Mouse (Mus musculus): ENCODE measurements around the gene Frmd4a. TPM values are rescaled to one million over a fixed set of nuclear protein-coding genes. Genes with fewer than 3 reads are reported as not detected.

The Frmd4a gene
- polyA plus RNA-seq, 1 experiment from 2014 or later, result 3.8 TPM

DNA sequence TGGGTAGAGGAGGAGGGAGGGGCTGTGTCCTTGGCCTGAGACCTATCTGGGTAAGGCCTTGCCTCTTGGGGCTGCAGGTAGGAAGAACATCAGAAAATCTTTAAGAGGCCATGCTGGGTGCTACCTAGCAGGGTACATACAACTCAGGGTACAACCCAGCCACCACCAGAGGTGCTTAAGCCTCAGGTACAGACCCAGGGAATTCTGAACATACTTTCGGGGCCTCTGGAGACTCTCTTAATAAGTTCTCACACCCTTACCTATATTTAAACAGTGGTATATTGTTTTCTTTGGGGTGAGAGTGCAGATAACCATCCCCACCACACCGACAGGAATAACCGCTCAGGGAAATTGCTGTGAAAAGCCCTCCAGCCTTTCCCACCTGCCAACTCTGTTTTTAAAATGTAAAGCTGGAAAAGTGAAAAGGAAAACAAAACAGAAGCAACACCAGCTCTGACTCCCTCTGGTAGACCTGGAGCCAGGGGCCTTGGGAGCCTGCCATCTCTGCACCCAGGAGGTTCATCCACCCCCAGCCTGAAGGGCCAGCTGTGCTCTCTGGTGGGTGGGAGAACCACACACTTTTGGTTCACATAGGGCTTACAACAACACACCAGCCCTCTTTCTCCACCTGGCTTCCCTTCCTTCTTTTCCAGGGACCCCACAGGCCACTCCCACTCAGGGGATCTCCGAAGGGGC, 548.9 kb downstream of the Frmd4a start:
- Histone ChIP-seq H3K9me3 (ENCODE audit: control insufficient read depth, low read length) (no peaks in the 10 kb centered on the region), H3K36me3 (ENCODE audit: control insufficient read depth, insufficient read depth, low read length) (peaks cover 8% of the 10 kb centered on the region), H3K4me3 (ENCODE audit: low read depth, low read length) (no peak overlapping the region), H3K27me3 (ENCODE audit: control insufficient read depth, insufficient read depth, low read length) (no peaks in the 10 kb centered on the region), H3K4me2 (replicated peaks; ENCODE audit: low read depth) (no peak overlapping the region), H3K27ac (replicated peaks) (no peak overlapping the region), H3K9ac (ENCODE audit: low read length) (no peak overlapping the region), H3K4me1 (replicated peaks; ENCODE audit: control insufficient read depth, insufficient read depth) (peaks cover 3% of the 10 kb centered on the region)
- ATAC-seq (ENCODE audit: low FRiP score, low TSS enrichment) (no peak), DNase-seq (ENCODE audit: low spot score) (no peak)
- TF ChIP-seq CTCF (IDR thresholded peaks at IDR 0.05; ENCODE audit: low read depth) (no peak), EP300 (optimal IDR thresholded peaks at IDR 0.05) (no peak)
- 78% methylated on average over 4 of the region's 4 CpGs for WGBS

DNA sequence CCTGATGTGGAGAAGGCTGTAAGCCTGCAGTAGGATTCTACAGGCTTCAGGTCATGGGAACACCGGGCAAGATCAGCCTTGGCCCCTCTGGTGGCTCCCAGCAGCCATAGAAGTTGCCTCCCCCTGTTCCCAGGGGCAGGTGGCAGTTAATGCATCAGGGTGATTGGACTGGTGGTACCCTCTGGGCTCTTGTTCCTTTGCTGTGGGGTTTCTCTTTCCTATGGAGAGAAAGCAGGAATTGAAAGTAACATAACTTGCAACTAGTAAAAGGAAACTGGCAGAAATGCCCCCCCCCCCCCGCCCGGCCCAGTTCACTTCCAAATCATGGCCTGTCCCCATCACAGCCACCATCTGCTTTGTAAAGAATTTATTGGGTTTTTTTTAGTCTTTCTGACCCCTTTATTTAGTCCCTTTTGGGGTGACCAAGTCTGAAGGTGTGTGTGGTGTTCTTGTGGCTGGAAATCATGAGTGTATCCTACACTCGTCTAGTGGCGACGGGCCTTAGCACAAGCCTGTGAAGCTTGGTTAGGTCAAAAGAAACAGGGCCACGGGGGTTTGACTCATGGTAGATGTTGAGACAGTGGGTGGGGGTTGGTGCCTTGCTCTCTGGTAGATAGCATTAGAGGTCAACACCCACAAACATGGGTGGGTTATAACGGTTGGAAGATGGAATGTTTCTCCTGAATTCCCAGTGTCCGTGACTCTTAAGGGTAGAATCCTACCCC, 549.6 kb downstream of the Frmd4a start:
- WGBS, result 90% methylated on average over 9 of the region's 9 CpGs

DNA sequence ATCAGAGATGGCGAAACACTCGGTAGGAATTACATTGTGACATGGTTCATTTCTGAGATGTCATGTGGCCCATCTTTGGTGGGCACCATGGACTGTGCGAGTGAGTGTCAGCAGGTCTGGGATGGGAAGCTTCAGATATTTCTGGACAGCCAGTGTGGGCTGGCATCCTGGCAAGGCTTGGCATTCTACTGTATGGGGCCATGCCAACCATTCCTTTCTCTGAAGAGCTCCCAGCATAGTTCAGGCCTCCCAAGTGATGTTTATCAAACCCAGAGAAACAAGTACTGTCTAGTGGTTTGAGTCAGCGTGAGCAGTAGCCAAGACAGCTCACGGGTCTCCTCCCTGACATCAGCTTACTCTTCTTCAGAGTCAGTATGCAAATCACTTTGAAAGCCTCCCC, 551.5 kb downstream of the Frmd4a start:
- Histone ChIP-seq H3K4me3 (ENCODE audit: low read depth, low read length) (no peak overlapping the region), H3K36me3 (ENCODE audit: control insufficient read depth, insufficient read depth, low read length) (peaks cover 20% of the 10 kb centered on the region), H3K9ac (ENCODE audit: low read length) (no peak overlapping the region), H3K27me3 (ENCODE audit: control insufficient read depth, insufficient read depth, low read length) (no peaks in the 10 kb centered on the region), H3K4me2 (replicated peaks; ENCODE audit: low read depth) (no peak overlapping the region), H3K4me1 (replicated peaks; ENCODE audit: control insufficient read depth, insufficient read depth) (no peaks in the 10 kb centered on the region; the same call in 1 of the 2 replicates), H3K9me3 (ENCODE audit: control insufficient read depth, low read length) (no peaks in the 10 kb centered on the region), H3K27ac (replicated peaks) (no peak overlapping the region)
- DNase-seq (ENCODE audit: low spot score) (no peak), ATAC-seq (ENCODE audit: low FRiP score, low TSS enrichment) (no peak)
- 52% methylated on average over 5 of the region's 5 CpGs for WGBS
- TF ChIP-seq CTCF (IDR thresholded peaks at IDR 0.05; ENCODE audit: low read depth) (no peak), EP300 (optimal IDR thresholded peaks at IDR 0.05) (no peak)

More for the DNA sequence above, 549.6 kb downstream of the Frmd4a start:
- no peaks in the 10 kb centered on the region for H3K27me3 ChIP-seq (ENCODE audit: control insufficient read depth, insufficient read depth, low read length)
- H3K4me3 ChIP-seq (ENCODE audit: low read depth, low read length), result no peak overlapping the region
- H3K27ac ChIP-seq (replicated peaks), result no peak overlapping the region
- TF ChIP-seq CTCF (IDR thresholded peaks at IDR 0.05; ENCODE audit: low read depth), result no peak
- TF ChIP-seq EP300 (optimal IDR thresholded peaks at IDR 0.05), result no peak
- peaks cover 9% of the 10 kb centered on the region for H3K36me3 ChIP-seq (ENCODE audit: control insufficient read depth, insufficient read depth, low read length)
- H3K4me1 ChIP-seq (replicated peaks; ENCODE audit: control insufficient read depth, insufficient read depth), result peaks cover 3% of the 10 kb centered on the region
- ATAC-seq (ENCODE audit: low FRiP score, low TSS enrichment), result no peak
- H3K9ac ChIP-seq (ENCODE audit: low read length), result no peak overlapping the region
- H3K9me3 ChIP-seq (ENCODE audit: control insufficient read depth, low read length), result no peaks in the 10 kb centered on the region
- H3K4me2 ChIP-seq (replicated peaks; ENCODE audit: low read depth), result no peak overlapping the region
- DNase-seq (ENCODE audit: low spot score), result no peak

DNA sequence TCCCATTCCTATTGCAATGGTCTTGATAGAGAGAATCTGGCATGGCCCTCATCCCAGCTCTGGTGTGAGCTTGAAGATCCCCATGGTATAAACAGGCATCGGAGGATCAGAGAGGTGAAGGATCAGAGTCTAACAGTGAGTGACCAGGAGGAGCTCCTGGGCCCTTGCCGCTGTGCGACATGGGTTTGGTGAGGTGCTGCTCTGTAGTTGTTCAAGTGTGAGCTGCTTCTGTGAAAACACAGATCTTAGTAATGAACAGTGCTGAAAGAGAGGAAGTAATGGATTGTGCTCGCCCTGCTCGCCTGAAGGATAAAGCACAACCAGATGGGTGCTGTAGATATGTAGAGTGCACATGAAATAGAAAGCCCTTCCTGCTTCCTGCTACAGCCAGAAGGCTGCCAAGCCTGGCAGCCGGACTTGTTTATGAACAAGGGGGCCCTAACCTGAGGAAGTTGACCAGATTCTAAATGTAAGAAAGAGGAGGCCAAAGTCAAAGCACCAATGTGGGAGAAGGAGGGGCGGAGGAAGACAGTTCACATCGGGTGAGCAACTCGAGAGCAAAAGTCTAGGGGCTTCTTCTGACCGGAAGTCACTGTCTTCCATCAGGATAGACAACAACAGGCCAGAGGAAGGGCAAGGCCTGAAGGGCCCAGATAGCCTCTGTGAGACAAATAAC, 552.8 kb downstream of the Frmd4a start:
- H3K36me3 ChIP-seq (ENCODE audit: control insufficient read depth, insufficient read depth, low read length), result peaks cover 20% of the 10 kb centered on the region
- ATAC-seq (ENCODE audit: low FRiP score, low TSS enrichment), result 0 out of 2 replicates have a peak, but pooled peaks have one; percentile 39
- no peak overlapping the region for H3K4me2 ChIP-seq (replicated peaks; ENCODE audit: low read depth)

DNA sequence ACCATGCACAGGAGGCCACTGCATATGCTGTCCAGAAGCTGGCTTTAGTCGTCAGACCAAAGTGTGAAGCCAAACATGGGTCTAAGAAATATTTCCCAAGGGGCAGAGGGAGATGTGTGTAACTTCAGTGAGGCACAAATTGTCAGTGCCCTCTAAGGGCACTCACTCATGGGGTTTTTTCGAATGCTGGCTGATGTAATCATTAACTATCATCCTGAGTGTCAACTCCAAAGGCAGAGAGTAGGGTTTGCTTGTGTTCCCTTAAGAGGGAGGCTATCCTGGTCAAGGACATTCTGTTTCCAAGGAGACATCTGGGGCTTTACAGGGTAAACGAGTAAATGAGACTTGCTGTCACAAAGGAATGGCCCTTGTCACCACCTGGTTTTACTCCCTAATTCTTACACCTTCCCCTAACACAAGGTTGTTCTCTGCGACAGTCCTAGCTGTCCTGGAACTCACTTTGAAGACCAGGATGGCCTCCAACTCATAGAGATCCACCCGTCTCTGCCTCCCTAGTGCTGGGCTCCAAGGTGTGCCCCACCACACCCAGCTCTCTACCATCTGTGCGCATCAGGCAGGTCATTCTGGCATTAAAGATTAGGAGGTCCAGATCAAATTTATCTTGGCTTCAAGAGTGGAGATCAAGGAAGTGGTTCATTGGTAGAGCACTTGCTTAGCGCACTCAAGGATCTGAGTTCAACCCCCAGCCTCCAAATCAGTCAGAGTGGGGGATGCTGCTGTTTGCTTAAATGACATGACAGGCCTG, 555.2 kb downstream of the Frmd4a start:
- Histone ChIP-seq H3K4me1 (replicated peaks; ENCODE audit: control insufficient read depth, insufficient read depth) (no peaks in the 10 kb centered on the region; the same call in 1 of the 2 replicates), H3K27me3 (ENCODE audit: control insufficient read depth, insufficient read depth, low read length) (no peaks in the 10 kb centered on the region), H3K4me2 (replicated peaks; ENCODE audit: low read depth) (no peak overlapping the region), H3K4me3 (ENCODE audit: low read depth, low read length) (no peak overlapping the region), H3K27ac (replicated peaks) (no peak overlapping the region), H3K9me3 (ENCODE audit: control insufficient read depth, low read length) (no peaks in the 10 kb centered on the region), H3K9ac (ENCODE audit: low read length) (no peak overlapping the region), H3K36me3 (ENCODE audit: control insufficient read depth, insufficient read depth, low read length) (peaks cover 12% of the 10 kb centered on the region)
- no peak for TF ChIP-seq EP300 (optimal IDR thresholded peaks at IDR 0.05)
- TF ChIP-seq CTCF (IDR thresholded peaks at IDR 0.05; ENCODE audit: low read depth), result no peak
- no peak for ATAC-seq (ENCODE audit: low FRiP score, low TSS enrichment)
- no peak for DNase-seq (ENCODE audit: low spot score)
- WGBS, result 76% methylated on average over 7 of the region's 7 CpGs

More for the DNA sequence above, 552.8 kb downstream of the Frmd4a start:
- 67% methylated on average over 10 of the region's 10 CpGs for WGBS
- TF ChIP-seq EP300 (optimal IDR thresholded peaks at IDR 0.05) (no peak), CTCF (IDR thresholded peaks at IDR 0.05; ENCODE audit: low read depth) (no peak)
- H3K27ac ChIP-seq (replicated peaks), result peak overlapping the region; percentile 61; the same call in 1 of the 2 replicates
- H3K27me3 ChIP-seq (ENCODE audit: control insufficient read depth, insufficient read depth, low read length), result no peaks in the 10 kb centered on the region
- H3K9me3 ChIP-seq (ENCODE audit: control insufficient read depth, low read length), result no peaks in the 10 kb centered on the region
- no peak overlapping the region for H3K4me3 ChIP-seq (ENCODE audit: low read depth, low read length)
- H3K4me1 ChIP-seq (replicated peaks; ENCODE audit: control insufficient read depth, insufficient read depth), result no peaks in the 10 kb centered on the region; the same call in 1 of the 2 replicates
- no peak overlapping the region for H3K9ac ChIP-seq (ENCODE audit: low read length)
- no peak for DNase-seq (ENCODE audit: low spot score)

All from stomach, postnatal 0 days (tissue).